Mouse (Mus musculus): ENCODE results near the gene Gfod1. TPM values are rescaled to one million over a fixed set of nuclear protein-coding genes. Genes with fewer than 3 reads are reported as not detected.
A peak's percentile ranks its signal among the peaks of the same experiment; 100 is the strongest.

Gene Gfod1
- polyA plus RNA-seq, 1 experiment, result 47.5 TPM

GRCm38 (mm10) chr13:43262114-43262739 lies 41.7 kb downstream of the Gfod1 start:
- peaks cover 44% of the 10 kb centered on the region for H3K4me1 ChIP-seq (ENCODE audit: control insufficient read depth, insufficient read depth, low read length)
- no peak overlapping the region for H3K4me3 ChIP-seq (replicated peaks; ENCODE audit: insufficient read depth, low read depth, low read length)
- TF ChIP-seq POLR2A (IDR thresholded peaks at IDR 0.05; ENCODE audit: borderline replicate concordance, insufficient read depth, low read length), result no peak
- no peak for TF ChIP-seq CTCF (IDR thresholded peaks at IDR 0.05; ENCODE audit: borderline replicate concordance, insufficient read depth, low read depth, low read length)
- H3K27ac ChIP-seq (ENCODE audit: insufficient read depth, low read length), result peak overlapping the region; percentile 30
- peak; percentile 75 to 86 for DNase-seq
- 21% methylated on average over 11 of the region's 11 CpGs for WGBS
- H3K27me3 ChIP-seq (ENCODE audit: control insufficient read depth, insufficient read depth, low read length), result no peaks in the 10 kb centered on the region

- Histone ChIP-seq H3K27ac (ENCODE audit: insufficient read depth, low read length) (peak overlapping the region; percentile 82; the same call in 1 of the 2 replicates), H3K4me1 (ENCODE audit: control insufficient read depth, insufficient read depth, low read length) (peaks cover 47% of the 10 kb centered on the region), H3K27me3 (ENCODE audit: control insufficient read depth, insufficient read depth, low read length) (no peaks in the 10 kb centered on the region), H3K4me3 (replicated peaks; ENCODE audit: insufficient read depth, low read depth, low read length) (no peak overlapping the region)
- no peak for DNase-seq
- 81% methylated on average over 3 of the region's 3 CpGs for WGBS
- TF ChIP-seq POLR2A (IDR thresholded peaks at IDR 0.05; ENCODE audit: borderline replicate concordance, insufficient read depth, low read length), result no peak
- no peak for TF ChIP-seq CTCF (IDR thresholded peaks at IDR 0.05; ENCODE audit: borderline replicate concordance, insufficient read depth, low read depth, low read length)
Observed at GRCm38 (mm10) chr13:43261287-43261686, 42.7 kb downstream of the Gfod1 start.

- 82% methylated on average over 6 of the region's 6 CpGs for WGBS
- Histone ChIP-seq H3K27ac (ENCODE audit: insufficient read depth, low read length) (no peak overlapping the region), H3K4me3 (replicated peaks; ENCODE audit: insufficient read depth, low read depth, low read length) (no peak overlapping the region), H3K4me1 (ENCODE audit: control insufficient read depth, insufficient read depth, low read length) (peaks cover 46% of the 10 kb centered on the region), H3K27me3 (ENCODE audit: control insufficient read depth, insufficient read depth, low read length) (no peaks in the 10 kb centered on the region)
- TF ChIP-seq CTCF (IDR thresholded peaks at IDR 0.05; ENCODE audit: borderline replicate concordance, insufficient read depth, low read depth, low read length) (no peak), POLR2A (IDR thresholded peaks at IDR 0.05; ENCODE audit: borderline replicate concordance, insufficient read depth, low read length) (no peak)
- DNase-seq, result no peak
Observed at GRCm38 (mm10) chr13:43260731-43261130, 43.2 kb downstream of the Gfod1 start.

GRCm38 (mm10) chr13:43256447-43256846 lies 47.5 kb downstream of the Gfod1 start:
- H3K4me1 ChIP-seq (ENCODE audit: control insufficient read depth, insufficient read depth, low read length), result peaks cover 49% of the 10 kb centered on the region
- 12% methylated on average over 2 of the region's 2 CpGs for WGBS
- no peak overlapping the region for H3K27ac ChIP-seq (ENCODE audit: insufficient read depth, low read length)
- H3K4me3 ChIP-seq (replicated peaks; ENCODE audit: insufficient read depth, low read depth, low read length), result no peak overlapping the region
- TF ChIP-seq CTCF (IDR thresholded peaks at IDR 0.05; ENCODE audit: borderline replicate concordance, insufficient read depth, low read depth, low read length) (no peak), POLR2A (IDR thresholded peaks at IDR 0.05; ENCODE audit: borderline replicate concordance, insufficient read depth, low read length) (no peak)
- peak in 1 of 2 experiments; percentile 68 for DNase-seq
- H3K27me3 ChIP-seq (ENCODE audit: control insufficient read depth, insufficient read depth, low read length), result no peaks in the 10 kb centered on the region

GRCm38 (mm10) chr13:43253526-43253925 lies 50.4 kb downstream of the Gfod1 start:
- DNase-seq, result peak in 1 of 2 experiments; percentile 60
- H3K4me3 ChIP-seq (replicated peaks; ENCODE audit: insufficient read depth, low read depth, low read length), result no peak overlapping the region
- no peaks in the 10 kb centered on the region for H3K27me3 ChIP-seq (ENCODE audit: control insufficient read depth, insufficient read depth, low read length)
- peaks cover 46% of the 10 kb centered on the region for H3K4me1 ChIP-seq (ENCODE audit: control insufficient read depth, insufficient read depth, low read length)
- TF ChIP-seq POLR2A (IDR thresholded peaks at IDR 0.05; ENCODE audit: borderline replicate concordance, insufficient read depth, low read length) (no peak), CTCF (IDR thresholded peaks at IDR 0.05; ENCODE audit: borderline replicate concordance, insufficient read depth, low read depth, low read length) (no peak)
- 28% methylated on average over 5 of the region's 5 CpGs for WGBS
- H3K27ac ChIP-seq (ENCODE audit: insufficient read depth, low read length), result no peak overlapping the region; the same call in 1 of the 2 replicates

GRCm38 (mm10) chr13:43252105-43252790 lies 51.7 kb downstream of the Gfod1 start:
- DNase-seq, result no peak
- Histone ChIP-seq H3K4me3 (replicated peaks; ENCODE audit: insufficient read depth, low read depth, low read length) (no peak overlapping the region), H3K4me1 (ENCODE audit: control insufficient read depth, insufficient read depth, low read length) (peaks cover 54% of the 10 kb centered on the region), H3K27me3 (ENCODE audit: control insufficient read depth, insufficient read depth, low read length) (no peaks in the 10 kb centered on the region), H3K27ac (ENCODE audit: insufficient read depth, low read length) (0 out of 2 replicates have a peak overlapping the region, but pooled peaks have one; percentile 43)
- 70% methylated on average over 8 of the region's 8 CpGs for WGBS
- no peak for TF ChIP-seq CTCF (IDR thresholded peaks at IDR 0.05; ENCODE audit: borderline replicate concordance, insufficient read depth, low read depth, low read length)
- no peak for TF ChIP-seq POLR2A (IDR thresholded peaks at IDR 0.05; ENCODE audit: borderline replicate concordance, insufficient read depth, low read length)

- H3K27ac ChIP-seq (ENCODE audit: insufficient read depth, low read length), result no peak overlapping the region
- H3K4me3 ChIP-seq (replicated peaks; ENCODE audit: insufficient read depth, low read depth, low read length), result no peak overlapping the region
- peaks cover 51% of the 10 kb centered on the region for H3K4me1 ChIP-seq (ENCODE audit: control insufficient read depth, insufficient read depth, low read length)
- TF ChIP-seq CTCF (IDR thresholded peaks at IDR 0.05; ENCODE audit: borderline replicate concordance, insufficient read depth, low read depth, low read length) (no peak), POLR2A (IDR thresholded peaks at IDR 0.05; ENCODE audit: borderline replicate concordance, insufficient read depth, low read length) (no peak)
- 89% methylated on average over 12 of the region's 12 CpGs for WGBS
- no peak for DNase-seq
- H3K27me3 ChIP-seq (ENCODE audit: control insufficient read depth, insufficient read depth, low read length), result no peaks in the 10 kb centered on the region
Observed at GRCm38 (mm10) chr13:43251391-43251790, 52.6 kb downstream of the Gfod1 start.

- TF ChIP-seq CTCF (IDR thresholded peaks at IDR 0.05; ENCODE audit: borderline replicate concordance, insufficient read depth, low read depth, low read length) (no peak), POLR2A (IDR thresholded peaks at IDR 0.05; ENCODE audit: borderline replicate concordance, insufficient read depth, low read length) (no peak)
- peaks cover 46% of the 10 kb centered on the region for H3K4me1 ChIP-seq (ENCODE audit: control insufficient read depth, insufficient read depth, low read length)
- no peak for DNase-seq
- 82% methylated on average over 6 of the region's 6 CpGs for WGBS
- no peak overlapping the region for H3K27ac ChIP-seq (ENCODE audit: insufficient read depth, low read length)
- no peak overlapping the region for H3K4me3 ChIP-seq (replicated peaks; ENCODE audit: insufficient read depth, low read depth, low read length)
- no peaks in the 10 kb centered on the region for H3K27me3 ChIP-seq (ENCODE audit: control insufficient read depth, insufficient read depth, low read length)
Observed at GRCm38 (mm10) chr13:43250653-43251052, 53.3 kb downstream of the Gfod1 start.

Data from cerebellum, adult 2 months (tissue).